Mouse (Mus musculus): ENCODE results near the gene Zfp217.

DNA sequence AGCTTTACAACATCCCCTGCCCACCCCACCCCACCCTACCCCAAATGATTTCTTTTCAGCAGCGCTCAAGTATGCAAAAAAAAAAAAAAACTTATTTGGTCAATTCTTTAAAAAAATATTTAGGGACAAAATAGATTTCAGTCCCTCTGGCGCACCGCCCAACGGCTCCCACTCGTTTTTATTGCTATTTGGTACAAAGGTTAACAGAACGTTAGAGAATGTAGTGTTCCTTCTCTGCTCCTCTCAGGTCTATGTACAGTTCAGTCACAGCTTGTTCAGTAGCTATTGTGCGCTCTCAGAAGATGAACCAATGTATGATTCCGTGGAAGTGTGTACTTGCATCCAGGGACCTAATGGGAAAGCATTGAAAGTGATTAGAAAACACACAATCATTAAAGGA is 37.6 kb downstream of the Zfp217 start:
- TF ChIP-seq POLR2A (IDR thresholded peaks at IDR 0.05; ENCODE audit: control insufficient read depth, extremely low read depth, insufficient read depth, low read length, poor library complexity) (no peak), CTCF (IDR thresholded peaks at IDR 0.05; ENCODE audit: borderline replicate concordance, control insufficient read depth, extremely low read depth, insufficient read depth, low read length, poor library complexity) (no peak)
